Mouse (Mus musculus): Measurements from ENCODE around the gene Rab6a. TPM values are rescaled to one million over a fixed set of nuclear protein-coding genes. Genes with fewer than 3 reads are reported as not detected.

The Rab6a gene
- polyA plus RNA-seq, 1 experiment = 148 TPM

DNA sequence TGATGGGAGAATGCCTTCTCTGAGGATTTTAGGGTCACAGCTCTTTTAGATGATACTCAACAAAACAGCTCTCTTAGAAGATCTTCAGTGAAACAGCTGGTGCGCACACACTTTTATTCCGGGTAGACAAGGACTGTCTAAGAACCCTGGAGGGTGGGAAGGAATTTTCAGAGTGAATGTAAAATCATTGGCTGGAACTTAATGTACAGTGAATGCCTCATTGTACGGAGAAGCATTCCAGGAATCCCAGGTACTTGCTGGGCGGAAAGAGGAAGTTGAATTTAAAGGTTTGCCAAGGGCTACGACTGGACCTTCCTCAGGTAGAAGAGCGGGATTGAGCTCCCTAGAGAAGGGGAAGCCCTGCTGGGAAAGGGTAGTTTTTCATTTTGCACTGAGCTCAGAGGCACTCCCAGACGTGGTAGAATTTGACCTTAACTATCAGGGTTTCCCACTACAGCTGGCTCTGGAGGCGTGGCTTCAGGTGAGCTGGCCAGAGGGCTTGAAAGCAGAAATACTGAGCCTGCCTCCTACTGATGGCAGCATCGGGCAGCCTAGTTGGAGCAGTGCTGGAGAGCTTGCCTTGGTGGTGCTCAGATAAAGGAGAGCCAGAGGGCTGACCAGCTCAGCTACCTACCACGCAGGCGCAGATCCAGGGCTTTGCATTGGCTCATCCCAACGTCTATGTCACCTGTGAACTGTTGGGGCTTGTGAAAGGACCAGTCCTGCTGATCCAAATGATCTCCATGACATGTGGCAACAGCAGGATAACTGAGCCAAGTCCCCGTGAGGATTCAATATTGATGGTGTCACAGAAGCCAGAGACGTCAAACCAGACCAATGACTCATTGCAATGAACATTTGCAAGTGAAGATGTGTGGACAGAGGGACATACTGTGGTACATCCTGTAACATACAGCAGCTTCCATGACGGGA, 72.0 kb downstream of the Rab6a start:
- Histone ChIP-seq H3K36me3 (ENCODE audit: control insufficient read depth, insufficient read depth, low read length, poor library complexity, severe bottlenecking) (no peaks in the 10 kb centered on the region), H3K9me3 (replicated peaks; ENCODE audit: control insufficient read depth, insufficient read depth, low read length, poor library complexity, severe bottlenecking) (no peaks in the 10 kb centered on the region), H3K27ac (ENCODE audit: insufficient read depth, low read length) (peak overlapping the region; percentile 5; the same call in 1 of the 2 replicates), H3K9ac (ENCODE audit: low read depth, poor library complexity, severe bottlenecking) (no peak overlapping the region), H3K4me3 (ENCODE audit: low read depth, low read length) (no peak overlapping the region), H3K27me3 (ENCODE audit: control insufficient read depth, insufficient read depth, low read length, poor library complexity, severe bottlenecking) (no peaks in the 10 kb centered on the region), H3K4me1 (ENCODE audit: control insufficient read depth, insufficient read depth, low read length) (no peaks in the 10 kb centered on the region)
- TF ChIP-seq POLR2A (IDR thresholded peaks at IDR 0.05; ENCODE audit: insufficient read depth, low read length) (no peak), CTCF (IDR thresholded peaks at IDR 0.05; ENCODE audit: low read depth, low read length) (no peak), EP300 (IDR thresholded peaks at IDR 0.05; ENCODE audit: insufficient read depth, low read depth, low read length) (no peak)

DNA sequence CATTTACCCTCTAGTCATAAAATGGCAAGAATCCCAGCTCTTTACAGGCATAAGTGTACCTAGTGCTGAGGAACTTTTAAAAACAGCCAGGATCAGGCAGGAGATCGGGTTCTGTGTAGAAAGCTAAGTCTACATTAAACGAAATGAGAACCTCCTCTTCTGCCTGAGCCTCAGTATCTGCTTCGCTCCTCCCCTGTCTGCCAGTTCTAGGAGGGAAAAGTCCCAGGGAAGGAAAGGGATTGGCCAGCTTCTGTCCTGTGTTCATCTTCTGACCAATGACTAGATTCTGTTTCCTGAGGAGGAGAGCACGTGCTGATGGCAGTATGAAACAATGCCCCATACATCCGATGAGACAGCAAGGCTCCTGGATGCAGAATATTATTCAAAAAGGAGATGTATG, 73.9 kb downstream of the Rab6a start:
- Histone ChIP-seq H3K27me3 (ENCODE audit: control insufficient read depth, insufficient read depth, low read length, poor library complexity, severe bottlenecking) (no peaks in the 10 kb centered on the region), H3K4me1 (ENCODE audit: control insufficient read depth, insufficient read depth, low read length) (no peaks in the 10 kb centered on the region), H3K9me3 (replicated peaks; ENCODE audit: control insufficient read depth, insufficient read depth, low read length, poor library complexity, severe bottlenecking) (no peaks in the 10 kb centered on the region), H3K4me3 (ENCODE audit: low read depth, low read length) (no peak overlapping the region), H3K36me3 (ENCODE audit: control insufficient read depth, insufficient read depth, low read length, poor library complexity, severe bottlenecking) (no peaks in the 10 kb centered on the region), H3K9ac (ENCODE audit: low read depth, poor library complexity, severe bottlenecking) (no peak overlapping the region), H3K27ac (ENCODE audit: insufficient read depth, low read length) (no peak overlapping the region)
- TF ChIP-seq CTCF (IDR thresholded peaks at IDR 0.05; ENCODE audit: low read depth, low read length) = no peak
- no peak for TF ChIP-seq POLR2A (IDR thresholded peaks at IDR 0.05; ENCODE audit: insufficient read depth, low read length)
- TF ChIP-seq EP300 (IDR thresholded peaks at IDR 0.05; ENCODE audit: insufficient read depth, low read depth, low read length) = no peak

GRCm38 (mm10) chr7:100683241-100683640, 76.0 kb downstream of the Rab6a start:
- H3K27ac ChIP-seq (ENCODE audit: insufficient read depth, low read length) = no peak overlapping the region
- no peaks in the 10 kb centered on the region for H3K27me3 ChIP-seq (ENCODE audit: control insufficient read depth, insufficient read depth, low read length, poor library complexity, severe bottlenecking)
- no peaks in the 10 kb centered on the region for H3K36me3 ChIP-seq (ENCODE audit: control insufficient read depth, insufficient read depth, low read length, poor library complexity, severe bottlenecking)
- TF ChIP-seq CTCF (IDR thresholded peaks at IDR 0.05; ENCODE audit: low read depth, low read length) (no peak), POLR2A (IDR thresholded peaks at IDR 0.05; ENCODE audit: insufficient read depth, low read length) (no peak), EP300 (IDR thresholded peaks at IDR 0.05; ENCODE audit: insufficient read depth, low read depth, low read length) (no peak)
- H3K4me1 ChIP-seq (ENCODE audit: control insufficient read depth, insufficient read depth, low read length) = no peaks in the 10 kb centered on the region
- no peaks in the 10 kb centered on the region for H3K9me3 ChIP-seq (replicated peaks; ENCODE audit: control insufficient read depth, insufficient read depth, low read length, poor library complexity, severe bottlenecking)
- no peak overlapping the region for H3K9ac ChIP-seq (ENCODE audit: low read depth, poor library complexity, severe bottlenecking)
- no peak overlapping the region for H3K4me3 ChIP-seq (ENCODE audit: low read depth, low read length)

- no peaks in the 10 kb centered on the region for H3K9me3 ChIP-seq (replicated peaks; ENCODE audit: control insufficient read depth, insufficient read depth, low read length, poor library complexity, severe bottlenecking)
- no peak overlapping the region for H3K9ac ChIP-seq (ENCODE audit: low read depth, poor library complexity, severe bottlenecking)
- no peaks in the 10 kb centered on the region for H3K27me3 ChIP-seq (ENCODE audit: control insufficient read depth, insufficient read depth, low read length, poor library complexity, severe bottlenecking)
- no peak overlapping the region for H3K4me3 ChIP-seq (ENCODE audit: low read depth, low read length)
- no peaks in the 10 kb centered on the region for H3K36me3 ChIP-seq (ENCODE audit: control insufficient read depth, insufficient read depth, low read length, poor library complexity, severe bottlenecking)
- TF ChIP-seq POLR2A (IDR thresholded peaks at IDR 0.05; ENCODE audit: insufficient read depth, low read length) (no peak), EP300 (IDR thresholded peaks at IDR 0.05; ENCODE audit: insufficient read depth, low read depth, low read length) (no peak), CTCF (IDR thresholded peaks at IDR 0.05; ENCODE audit: low read depth, low read length) (no peak)
- no peaks in the 10 kb centered on the region for H3K4me1 ChIP-seq (ENCODE audit: control insufficient read depth, insufficient read depth, low read length)
- no peak overlapping the region for H3K27ac ChIP-seq (ENCODE audit: insufficient read depth, low read length)
Measured at GRCm38 (mm10) chr7:100684081-100684480, 76.9 kb downstream of the Rab6a start.

GRCm38 (mm10) chr7:100684538-100684937, 77.3 kb downstream of the Rab6a start:
- H3K27me3 ChIP-seq (ENCODE audit: control insufficient read depth, insufficient read depth, low read length, poor library complexity, severe bottlenecking) = no peaks in the 10 kb centered on the region
- H3K27ac ChIP-seq (ENCODE audit: insufficient read depth, low read length) = no peak overlapping the region
- H3K36me3 ChIP-seq (ENCODE audit: control insufficient read depth, insufficient read depth, low read length, poor library complexity, severe bottlenecking) = no peaks in the 10 kb centered on the region
- no peaks in the 10 kb centered on the region for H3K9me3 ChIP-seq (replicated peaks; ENCODE audit: control insufficient read depth, insufficient read depth, low read length, poor library complexity, severe bottlenecking)
- no peak overlapping the region for H3K9ac ChIP-seq (ENCODE audit: low read depth, poor library complexity, severe bottlenecking)
- no peaks in the 10 kb centered on the region for H3K4me1 ChIP-seq (ENCODE audit: control insufficient read depth, insufficient read depth, low read length)
- no peak overlapping the region for H3K4me3 ChIP-seq (ENCODE audit: low read depth, low read length)
- TF ChIP-seq POLR2A (IDR thresholded peaks at IDR 0.05; ENCODE audit: insufficient read depth, low read length) (no peak), EP300 (IDR thresholded peaks at IDR 0.05; ENCODE audit: insufficient read depth, low read depth, low read length) (no peak), CTCF (IDR thresholded peaks at IDR 0.05; ENCODE audit: low read depth, low read length) (peak; percentile 20)

All from ES-Bruce4 (cell line).